Mouse (Mus musculus) forebrain, embryonic 12.5 days (tissue): ENCODE measurements around the gene Bcl6. TPM values are rescaled to one million over a fixed set of nuclear protein-coding genes. Genes with fewer than 3 reads are reported as not detected.

ENCODE experiments used
- ATAC-seq: fragments of 200-750 bp; cut with Nextera tagmentation; 2 replicates; pipeline ENCODE4 v1.8.0; 2017; ENCODE audit warnings: moderate TSS enrichment; ENCODE audit not compliant: low FRiP score
- H3K27ac ChIP-seq: fragments of 300-500 bp; sonication (generic); 2 replicates; pipeline ENCODE4 v1.5.1; 2016; ENCODE audit warnings: mild to moderate bottlenecking
- H3K27me3 ChIP-seq: fragments of 300-500 bp; sonication (generic); 2 replicates; pipeline ENCODE4 v1.6.1; 2016; ENCODE audit warnings: mild to moderate bottlenecking
- H3K36me3 ChIP-seq: fragments of 300-500 bp; sonication (generic); replicated peaks from 2 replicates; pipeline ENCODE4 v1.6.1; 2016; ENCODE audit warnings: mild to moderate bottlenecking
- H3K4me1 ChIP-seq: fragments of 300-500 bp; sonication (generic); 2 replicates; pipeline ENCODE4 v1.6.1; 2016
- H3K4me2 ChIP-seq: fragments of 300-500 bp; sonication (generic); 2 replicates; pipeline ENCODE4 v1.6.1; 2016; ENCODE audit warnings: mild to moderate bottlenecking, moderate library complexity
- H3K4me3 ChIP-seq: fragments of 300-500 bp; sonication (generic); replicated peaks from 2 replicates; pipeline ENCODE4 v1.5.1; 2016; ENCODE audit warnings: mild to moderate bottlenecking
- H3K9ac ChIP-seq: fragments of 300-500 bp; sonication (generic); 2 replicates; pipeline ENCODE4 v1.6.1; 2016; ENCODE audit warnings: mild to moderate bottlenecking
- H3K9me3 ChIP-seq: fragments of 300-500 bp; sonication (generic); 2 replicates; pipeline ENCODE4 v1.6.1; 2016
- WGBS: fragments of 180-500 bp; shearing (Covaris S2); methylation state at CpG from one replicate; pipeline ENCODE4 v1.1.7; 2016; 5-methylcytosine and 5-hydroxymethylcytosine counted together
- polyA plus RNA-seq: library from polyadenylated mRNA; unstranded; fragments of >200 nt; fragmentation: Nextera tagmentation; extraction: Ambion mirVana; gene quantifications from 2 replicates; pipeline ENCODE4 v1.2.1, GENCODE M21; 2016

The Bcl6 gene
- polyA plus RNA-seq, 1 experiment from 2014 or later, result 0.40 TPM

DNA sequence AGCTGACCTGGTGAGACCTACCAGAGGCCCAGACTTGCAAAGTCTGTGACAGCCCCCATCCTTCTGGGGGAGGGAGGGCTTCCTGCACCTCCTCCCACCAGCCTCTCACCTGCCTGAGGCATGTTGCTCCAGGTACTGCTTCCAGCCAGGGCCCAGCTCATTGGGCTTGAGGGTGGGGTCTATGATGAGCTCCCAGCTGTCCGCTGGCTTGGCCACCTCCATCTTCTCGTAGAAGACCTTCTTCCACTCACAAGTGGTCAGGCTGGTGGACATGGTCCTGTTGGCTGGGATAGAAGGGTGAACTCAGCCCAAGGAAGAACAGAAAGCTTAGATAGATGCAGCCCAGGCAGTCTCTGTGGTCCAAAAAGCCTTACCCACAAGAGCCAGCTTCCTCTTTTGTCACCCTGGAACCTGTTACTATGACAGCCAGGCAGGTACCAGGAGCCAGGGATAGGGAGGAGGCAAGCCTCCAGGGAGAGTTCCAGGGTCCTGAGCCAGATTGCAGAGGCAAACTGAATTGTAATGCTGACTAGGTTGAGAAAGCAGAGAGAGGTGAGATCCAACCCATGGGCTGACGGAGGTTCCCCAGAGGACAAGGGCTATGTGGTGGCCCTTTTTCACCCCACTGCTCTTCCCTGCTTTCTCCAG is 58.1 kb downstream of the Bcl6 start:
- Histone ChIP-seq H3K36me3 (no peaks in the 10 kb centered on the region), H3K4me3 (no peak overlapping the region), H3K9ac (no peak overlapping the region), H3K4me1 (no peaks in the 10 kb centered on the region), H3K27ac (no peak overlapping the region), H3K27me3 (no peaks in the 10 kb centered on the region), H3K4me2 (no peak overlapping the region), H3K9me3 (no peaks in the 10 kb centered on the region)
- ATAC-seq, result no peak
- WGBS, result 85% methylated on average over 3 of the region's 3 CpGs

DNA sequence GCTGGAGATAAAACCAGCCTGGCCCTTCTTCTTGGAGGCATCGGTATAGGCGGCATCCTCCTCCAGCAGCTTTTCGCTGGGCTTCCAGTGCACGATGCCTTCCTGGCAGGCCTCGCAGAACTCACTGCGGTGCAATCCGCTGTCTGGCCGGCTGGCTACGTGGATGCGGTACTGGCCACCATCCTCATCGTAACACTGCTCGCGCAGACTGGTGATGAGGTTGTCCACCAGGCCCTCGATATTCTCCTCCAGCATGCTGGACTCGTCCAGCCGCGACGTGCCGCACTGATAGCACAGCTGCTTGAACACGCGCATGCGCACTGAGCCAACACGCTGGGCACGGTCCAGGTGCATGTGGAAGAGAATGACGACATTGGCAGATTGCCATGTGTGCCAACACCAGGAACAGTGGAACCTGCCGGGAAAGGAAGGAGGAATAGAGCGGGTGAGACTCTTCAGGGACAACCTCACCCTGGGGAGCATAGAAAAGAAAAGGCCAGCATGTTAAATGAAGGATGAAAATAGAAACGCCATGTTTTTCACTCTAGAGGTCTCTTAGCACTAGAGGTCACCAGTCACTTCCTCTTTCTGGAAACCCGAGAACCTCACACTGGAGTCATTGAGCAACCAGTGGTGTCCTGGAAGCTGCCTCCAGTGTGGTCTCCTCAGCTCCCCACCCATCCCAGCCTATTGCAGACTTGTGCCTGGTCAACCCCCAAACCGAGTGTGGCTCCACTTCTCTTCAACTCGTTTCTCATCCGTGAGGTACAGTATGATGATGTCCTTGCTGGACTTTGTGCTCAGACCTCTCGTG is 61.1 kb downstream of the Bcl6 start:
- Histone ChIP-seq H3K27me3 (no peaks in the 10 kb centered on the region), H3K4me2 (no peak overlapping the region), H3K4me1 (no peaks in the 10 kb centered on the region), H3K36me3 (no peaks in the 10 kb centered on the region), H3K4me3 (no peak overlapping the region), H3K27ac (no peak overlapping the region), H3K9ac (no peak overlapping the region), H3K9me3 (no peaks in the 10 kb centered on the region)
- WGBS, result 95% methylated on average over 33 of the region's 33 CpGs
- no peak for ATAC-seq

DNA sequence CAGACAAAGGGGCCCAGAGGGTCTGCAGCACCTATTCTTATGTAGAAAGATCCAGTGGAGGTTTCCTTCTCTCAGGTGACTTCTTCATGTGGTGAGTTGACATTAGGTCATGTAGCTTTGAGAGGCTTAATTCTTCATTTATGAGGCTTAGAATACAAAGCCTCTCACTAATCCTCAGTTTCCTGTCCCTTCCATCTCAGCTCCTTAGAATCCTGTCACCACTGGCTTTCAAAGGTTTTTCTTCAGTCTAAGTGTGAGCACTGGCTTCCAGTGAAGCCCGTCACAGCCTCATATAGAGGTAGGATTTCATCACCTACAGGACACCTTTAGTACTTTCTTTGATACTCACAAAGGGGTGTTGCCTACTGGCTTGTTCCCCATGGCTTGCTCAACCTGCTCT is 65.7 kb downstream of the Bcl6 start:
- no peak overlapping the region for H3K4me2 ChIP-seq
- no peaks in the 10 kb centered on the region for H3K9me3 ChIP-seq
- H3K4me3 ChIP-seq, result no peak overlapping the region
- ATAC-seq, result no peak
- no peaks in the 10 kb centered on the region for H3K36me3 ChIP-seq
- no peak overlapping the region for H3K9ac ChIP-seq
- no peaks in the 10 kb centered on the region for H3K27me3 ChIP-seq
- H3K4me1 ChIP-seq, result no peaks in the 10 kb centered on the region
- 93% methylated on average over 1 of the region's 1 CpGs for WGBS
- no peak overlapping the region for H3K27ac ChIP-seq

DNA sequence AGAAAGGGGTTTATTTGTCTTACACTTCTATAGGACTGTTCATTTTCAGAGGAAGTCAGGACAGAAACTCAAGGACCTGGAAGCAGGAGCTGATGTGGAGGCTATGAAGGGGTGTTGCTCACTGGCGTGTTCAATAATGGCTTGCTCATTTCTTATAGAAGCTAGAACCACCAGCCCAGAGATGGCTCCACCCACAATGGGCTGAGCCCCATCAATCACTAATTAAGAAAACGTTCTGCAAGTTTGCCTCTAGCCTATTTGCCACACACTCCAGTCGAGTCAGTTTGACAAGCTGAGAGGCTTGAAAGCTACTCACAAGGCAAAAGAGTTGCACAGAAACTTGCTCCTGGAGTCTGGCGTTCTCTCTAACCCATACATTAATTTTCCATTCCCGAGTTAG is 67.0 kb downstream of the Bcl6 start:
- no peak for ATAC-seq
- no peak overlapping the region for H3K4me3 ChIP-seq
- no peaks in the 10 kb centered on the region for H3K9me3 ChIP-seq
- H3K36me3 ChIP-seq, result no peaks in the 10 kb centered on the region
- 74% methylated on average over 5 of the region's 5 CpGs for WGBS
- H3K4me1 ChIP-seq, result no peaks in the 10 kb centered on the region
- H3K4me2 ChIP-seq, result no peak overlapping the region
- H3K9ac ChIP-seq, result no peak overlapping the region
- H3K27me3 ChIP-seq, result no peaks in the 10 kb centered on the region
- H3K27ac ChIP-seq, result no peak overlapping the region

DNA sequence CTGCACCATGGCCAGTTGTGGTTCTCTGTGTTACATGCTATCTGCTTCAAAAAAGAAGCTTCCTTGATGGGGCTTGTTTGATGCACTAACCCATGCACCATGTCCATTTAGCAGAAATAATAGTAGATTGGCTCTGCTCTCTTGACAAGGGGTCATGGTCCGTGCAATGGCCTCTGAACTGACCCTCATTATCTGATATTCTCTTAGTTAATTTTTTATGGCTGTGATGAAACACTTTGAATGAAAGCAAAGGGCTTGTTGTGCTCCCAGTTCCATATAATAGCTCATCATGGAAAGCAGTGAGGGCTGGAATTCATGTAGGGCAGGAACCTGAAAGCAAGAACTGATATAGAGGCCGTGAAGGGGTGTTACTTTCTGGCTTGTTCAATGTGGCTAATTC is 69.2 kb downstream of the Bcl6 start:
- Histone ChIP-seq H3K4me1 (no peaks in the 10 kb centered on the region), H3K36me3 (no peaks in the 10 kb centered on the region), H3K4me2 (no peak overlapping the region), H3K27ac (no peak overlapping the region), H3K4me3 (no peak overlapping the region), H3K9ac (no peak overlapping the region), H3K9me3 (no peaks in the 10 kb centered on the region), H3K27me3 (no peaks in the 10 kb centered on the region)
- 80% methylated on average over 2 of the region's 2 CpGs for WGBS
- ATAC-seq, result no peak

Other genes with a start within 250 kb of the Bcl6 start
- 43.4 and 45.5 TPM in 2 replicates for gene Sst, start 97.9 kb downstream of the Bcl6 start, polyA plus RNA-seq
- 0.29 and 0.83 TPM in 2 replicates for gene Rtp2, start 56.5 kb downstream of the Bcl6 start, polyA plus RNA-seq
- not detected in 2 replicates for gene Gm37419, start 370 bp downstream of the Bcl6 start, polyA plus RNA-seq